Mouse (Mus musculus): ENCODE results near the gene Sash1. TPM values are rescaled to one million over a fixed set of nuclear protein-coding genes. Genes with fewer than 3 reads are reported as not detected.

The Sash1 gene
- total RNA-seq, 2 experiments from 2014 or later, result 55.8 to 57.3 TPM

GRCm38 (mm10) chr10:8851625-8852024 lies 34.2 kb downstream of the Sash1 start:
- no peak for DNase-seq

DNA sequence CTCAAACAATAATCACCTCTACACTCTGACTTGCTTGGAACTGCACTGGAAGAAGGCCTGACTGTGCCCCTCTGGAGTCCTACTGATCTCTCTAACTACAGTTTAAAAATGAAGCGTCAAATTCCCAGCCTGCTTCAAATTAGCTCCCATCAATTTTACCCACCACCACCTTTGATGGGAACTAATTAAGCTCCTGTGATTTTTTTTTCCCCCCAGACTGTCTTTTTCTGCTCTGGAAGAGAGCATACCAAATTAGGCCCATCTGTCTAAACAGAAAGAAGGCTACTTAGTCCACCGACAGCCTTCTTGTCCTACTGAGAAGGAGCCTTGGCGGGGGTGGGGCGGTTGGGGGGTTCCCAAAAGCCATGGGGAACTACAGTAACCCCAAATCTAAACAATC lies 37.9 kb downstream of the Sash1 start:
- no peak for DNase-seq

DNA sequence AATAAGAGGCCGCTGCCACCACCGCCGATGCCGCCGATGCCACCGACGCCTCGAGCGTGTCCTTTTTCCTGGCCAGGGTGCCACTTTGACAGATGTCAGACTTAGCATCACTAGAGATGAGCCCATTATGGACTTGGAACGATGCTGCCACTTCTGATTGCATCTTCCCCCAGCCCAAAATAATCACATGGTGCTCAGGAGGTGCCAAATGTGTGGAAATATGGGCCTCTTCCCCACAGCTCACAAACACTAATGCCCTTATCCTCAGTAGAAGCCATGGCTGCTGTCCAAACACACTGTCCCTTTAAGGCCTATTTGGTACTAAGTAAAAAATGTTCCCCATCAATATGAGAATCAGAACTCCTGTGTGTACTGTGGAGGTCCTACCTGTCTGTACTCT lies 39.6 kb downstream of the Sash1 start:
- DNase-seq, result no peak

DNA sequence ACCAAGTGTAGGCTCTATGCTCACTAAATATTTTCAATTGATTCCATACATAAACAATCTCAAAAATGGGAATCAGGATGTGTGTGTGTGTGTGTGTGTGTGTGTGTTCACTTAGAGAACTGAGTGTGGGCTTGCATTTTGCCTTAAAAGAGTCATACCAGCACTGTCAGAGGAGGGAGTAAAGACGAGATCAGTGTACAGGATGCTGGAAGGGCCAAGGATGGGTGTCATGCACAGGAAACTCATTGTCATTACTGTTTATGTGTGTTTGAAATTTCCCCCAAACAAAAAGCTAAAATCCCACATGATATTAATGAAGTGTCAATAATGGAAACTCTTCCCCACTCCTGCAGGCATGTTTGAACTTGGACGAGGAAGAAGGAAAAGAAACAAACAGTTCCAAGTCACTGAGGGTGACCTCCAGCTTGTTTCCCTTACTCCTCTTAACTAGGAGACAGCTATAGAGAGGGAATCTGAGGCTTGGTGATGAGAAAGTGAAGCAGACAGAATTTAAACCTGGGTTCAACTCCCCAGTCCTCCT lies 40.6 kb downstream of the Sash1 start:
- DNase-seq, result no peak

- no peak for DNase-seq
These were observed 45.9 kb downstream of the Sash1 start for GRCm38 (mm10) chr10:8839956-8840355.

GRCm38 (mm10) chr10:8833816-8834464 lies 51.9 kb downstream of the Sash1 start:
- peak; percentile 35 for DNase-seq

GRCm38 (mm10) chr10:8826303-8826702 lies 59.6 kb downstream of the Sash1 start:
- DNase-seq, result no peak

DNA sequence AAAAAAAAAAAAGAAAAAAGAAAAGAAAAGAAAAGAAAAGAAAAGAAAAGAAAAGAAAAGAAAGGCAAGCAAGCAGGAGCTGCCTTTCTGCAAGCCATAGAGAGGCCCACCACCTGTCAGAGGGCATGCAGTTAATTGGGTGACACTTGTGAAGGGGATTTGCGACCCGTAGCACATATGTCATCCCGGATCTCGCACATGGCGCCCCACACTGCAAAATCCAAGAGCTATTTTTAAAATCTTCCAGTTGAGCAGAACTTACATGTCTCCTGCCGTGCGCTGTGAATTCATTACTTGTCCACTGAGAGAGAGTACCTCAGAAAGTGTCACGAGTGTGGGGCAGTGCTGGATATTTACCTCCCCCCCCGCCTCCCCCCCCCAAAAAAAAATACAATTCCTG lies 60.0 kb downstream of the Sash1 start:
- DNase-seq, result no peak

GRCm38 (mm10) chr10:8818066-8818465 lies 67.8 kb downstream of the Sash1 start:
- DNase-seq, result no peak

DNA sequence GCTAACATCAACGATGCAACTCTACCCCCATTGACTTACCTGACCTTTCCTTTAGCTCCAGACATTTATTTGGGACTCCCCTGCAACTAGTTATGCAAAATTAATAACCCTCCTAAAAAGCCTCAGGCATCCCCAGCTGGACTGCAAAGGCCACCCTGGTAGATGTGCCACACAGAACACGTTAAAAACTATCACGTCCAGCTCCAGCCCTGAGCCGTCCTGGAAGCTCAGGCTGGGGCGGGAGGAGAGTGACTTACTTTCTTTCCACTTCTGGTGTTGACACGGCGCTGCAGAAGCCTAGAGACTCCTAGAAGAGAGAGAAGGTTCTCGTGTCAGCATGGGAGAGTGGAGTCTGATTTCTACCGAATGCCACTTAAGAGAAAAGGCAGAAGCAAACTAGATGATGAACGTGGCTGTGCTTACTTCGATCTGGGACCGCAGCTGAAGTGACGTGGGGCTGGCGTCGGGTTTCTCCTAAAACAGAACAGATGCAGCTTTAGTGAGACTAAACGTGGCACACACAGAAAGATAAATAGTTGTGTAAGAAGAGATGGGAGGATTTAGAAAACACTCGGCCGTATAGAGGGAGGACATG lies 71.8 kb downstream of the Sash1 start:
- no peak for DNase-seq

GRCm38 (mm10) chr10:8813259-8813658 lies 72.6 kb downstream of the Sash1 start:
- peak; percentile 62 for DNase-seq

DNA sequence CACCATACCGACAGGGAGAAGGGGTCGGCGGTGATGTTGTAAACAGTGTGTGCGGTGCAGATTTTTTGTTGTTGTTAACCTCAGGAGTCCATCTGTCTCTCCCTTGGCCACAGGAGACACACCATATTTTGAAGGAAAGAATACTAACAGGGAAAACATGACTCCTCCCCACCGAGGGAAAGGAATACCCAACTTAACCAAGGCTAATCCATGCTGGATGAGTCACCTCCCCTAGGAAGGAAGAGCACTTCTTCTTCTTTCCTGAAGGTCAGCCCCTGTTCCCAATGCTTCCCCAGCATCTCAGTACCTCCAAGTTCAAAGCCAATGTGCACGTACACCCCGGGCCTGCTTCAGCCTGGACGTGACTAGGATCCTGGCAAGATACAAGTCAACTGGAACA lies 73.1 kb downstream of the Sash1 start:
- DNase-seq, result no peak

DNA sequence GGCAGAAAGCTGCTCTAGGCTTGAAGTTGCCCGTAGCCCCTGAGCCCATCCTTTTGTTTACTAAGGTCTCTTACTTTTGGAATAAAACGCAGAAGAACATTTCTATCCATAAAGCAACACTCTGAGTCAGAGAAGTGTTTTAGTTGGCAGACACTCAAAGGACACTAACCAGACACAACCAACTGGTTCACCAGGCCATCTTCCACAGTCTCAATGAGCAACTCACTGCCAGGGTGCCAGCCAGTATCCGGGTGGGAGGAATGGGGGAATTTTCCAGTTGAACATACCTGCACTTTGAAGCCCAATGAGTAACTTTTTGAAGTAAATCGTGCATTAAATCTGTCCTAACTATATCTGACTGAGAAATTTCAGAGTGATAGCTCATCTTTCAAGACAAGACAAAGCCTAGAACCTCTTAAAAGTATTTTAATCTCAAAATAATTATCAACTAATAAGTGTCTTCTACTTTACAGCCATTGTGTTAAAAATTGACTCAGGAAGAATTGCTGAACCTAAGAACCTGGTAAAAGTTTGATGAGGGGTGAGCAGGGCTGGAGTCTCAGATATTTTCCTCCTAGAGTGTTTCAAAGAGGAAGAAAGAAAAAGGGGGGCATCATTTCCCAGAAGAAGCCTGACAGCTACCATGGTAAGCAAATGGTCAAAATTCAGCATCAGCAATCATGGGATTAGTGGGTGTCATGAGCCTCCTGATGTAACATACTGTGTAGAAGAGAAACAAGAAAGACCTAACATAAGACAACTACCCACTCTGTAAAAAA lies 74.4 kb downstream of the Sash1 start:
- DNase-seq, result no peak

- no peak for DNase-seq
These were observed 75.4 kb downstream of the Sash1 start for GRCm38 (mm10) chr10:8810496-8810895.

GRCm38 (mm10) chr10:8808383-8808782 lies 77.5 kb downstream of the Sash1 start:
- no peak for DNase-seq

- DNase-seq, result no peak
These were observed 78.3 kb downstream of the Sash1 start for GRCm38 (mm10) chr10:8807581-8807980.

DNA sequence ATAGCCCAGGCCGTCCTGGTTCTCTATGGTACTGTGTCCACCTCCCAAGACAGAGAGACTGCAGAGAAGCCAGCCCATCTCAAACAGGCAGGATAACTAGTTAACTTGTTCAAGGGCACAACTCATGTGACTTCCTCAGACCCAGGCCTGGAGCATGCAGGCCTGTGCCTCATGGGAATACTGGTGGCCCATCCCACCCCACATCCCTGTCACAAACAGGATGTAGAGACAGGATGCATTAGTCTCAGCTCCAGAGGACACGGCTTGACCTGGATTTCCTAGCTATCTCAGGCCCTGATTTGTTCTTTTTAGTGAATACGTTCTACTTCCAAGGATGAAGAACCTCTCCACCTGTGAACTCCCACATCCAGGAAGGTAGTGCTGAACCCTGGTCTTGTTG lies 80.5 kb downstream of the Sash1 start:
- DNase-seq, result peak; percentile 53

GRCm38 (mm10) chr10:8804292-8804691 lies 81.6 kb downstream of the Sash1 start:
- DNase-seq, result peak; percentile 56

GRCm38 (mm10) chr10:8801719-8802347 lies 84.0 kb downstream of the Sash1 start:
- no peak for DNase-seq

DNA sequence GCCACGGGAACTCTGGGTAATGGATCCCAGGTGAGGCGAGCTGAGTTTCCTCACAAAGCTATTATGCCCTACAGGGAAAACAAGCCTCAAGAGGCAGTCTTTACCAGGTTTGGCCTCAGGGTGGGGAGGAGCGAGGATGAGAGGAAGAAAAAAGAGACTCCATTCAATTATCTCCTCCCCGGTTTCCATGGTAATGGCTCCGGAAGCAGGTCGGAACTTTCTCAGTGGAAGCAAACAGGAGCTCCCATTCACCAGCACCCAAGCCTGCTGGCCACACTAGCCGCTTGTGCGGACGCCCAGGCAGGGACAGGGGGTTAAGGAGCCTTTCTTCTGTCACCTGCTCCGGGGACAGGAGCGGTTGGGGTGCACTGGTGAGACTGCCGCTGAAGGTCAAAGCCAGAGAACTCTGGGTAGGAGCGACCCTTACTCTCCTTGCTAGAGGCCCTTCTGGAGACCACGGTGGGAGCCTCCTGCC lies 84.7 kb downstream of the Sash1 start:
- DNase-seq, result no peak

GRCm38 (mm10) chr10:8797826-8798225 lies 88.0 kb downstream of the Sash1 start:
- no peak for DNase-seq

- DNase-seq, result peak; percentile 85
These were observed 90.5 kb downstream of the Sash1 start for GRCm38 (mm10) chr10:8795336-8795735.

- DNase-seq, result peak; percentile 83
These were observed 93.5 kb downstream of the Sash1 start for GRCm38 (mm10) chr10:8792412-8792811.
